In the genomic region with DNA sequence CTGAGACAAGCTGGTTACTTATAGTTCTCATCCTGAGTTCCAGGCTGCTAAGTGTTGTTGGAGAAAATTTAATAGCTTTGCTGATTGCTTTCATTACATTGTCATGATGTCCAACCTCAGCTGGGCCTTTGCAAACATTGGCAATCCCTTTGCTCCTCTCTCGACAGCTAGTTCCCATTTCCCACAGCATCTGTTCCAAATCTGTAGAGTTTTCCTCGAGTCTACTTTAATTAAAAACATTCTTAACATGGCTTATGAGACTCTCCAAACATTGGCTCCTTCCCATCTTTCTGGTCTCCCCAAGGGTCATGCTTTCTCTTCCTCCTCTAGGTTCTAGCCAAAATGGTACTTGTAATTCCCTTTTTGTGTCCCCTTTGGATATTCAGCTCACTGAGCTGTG, we compare ENCODE assay signal across 16 mouse cellular contexts.
"Had no signal": no experiment of that assay in that cellular context is flagged by ENCODE, and none has a peak within 500 bp of the region (broad histone marks: within the 10 kb centered on the region; RNA-seq: fewer than 3 reads in every experiment).

No protein-coding gene starts in this region.

- H3K27ac ChIP-seq: kidney, embryonic 15.5 days; limb, embryonic 15.5 days; liver, embryonic 12.5 days; midbrain, embryonic 10.5 days; neural tube, embryonic 15.5 days had no signal

- H3K36me3 ChIP-seq: kidney, embryonic 15.5 days; limb, embryonic 15.5 days; liver, embryonic 12.5 days; midbrain, embryonic 10.5 days; neural tube, embryonic 15.5 days had no signal

- H3K4me2 ChIP-seq: kidney, embryonic 15.5 days; limb, embryonic 15.5 days; liver, embryonic 12.5 days; lung, embryonic 14.5 days; neural tube, embryonic 15.5 days had no signal

- ATAC-seq: liver, embryonic 12.5 days had no signal

- H3K27me3 ChIP-seq: kidney, embryonic 15.5 days; limb, embryonic 15.5 days; liver, embryonic 12.5 days; neural tube, embryonic 15.5 days had no signal

- H3K9ac ChIP-seq: kidney, embryonic 15.5 days; limb, embryonic 15.5 days; liver, embryonic 12.5 days; lung, embryonic 14.5 days; neural tube, embryonic 15.5 days had no signal

- H3K4me1 ChIP-seq: kidney, embryonic 15.5 days; limb, embryonic 15.5 days; liver, embryonic 12.5 days; midbrain, embryonic 10.5 days; neural tube, embryonic 15.5 days had no signal

- DNase-seq: kidney, adult 18-20 months; left cerebral cortex, postnatal 4 days; lung, embryonic 14.5 days; lung, postnatal 10 days; lung, postnatal 4 days; midbrain, embryonic 14.5 days; right cerebral cortex, adult 18-20 months; right cerebral cortex, postnatal 25 days; thymus, adult 2 months; thymus, postnatal 25 days had no signal

- H3K9me3 ChIP-seq: kidney, embryonic 15.5 days; limb, embryonic 15.5 days; liver, embryonic 12.5 days; neural tube, embryonic 15.5 days had no signal

- H3K4me3 ChIP-seq: kidney, embryonic 15.5 days; limb, embryonic 15.5 days; liver, embryonic 12.5 days; midbrain, embryonic 10.5 days; myocyte; neural tube, embryonic 15.5 days had no signal
